Mouse (Mus musculus) limb, embryonic 15.5 days (tissue): ENCODE results near the gene Ccdc194. TPM values are rescaled to one million over a fixed set of nuclear protein-coding genes. Genes with fewer than 3 reads are reported as not detected.
"Not testable (repeated sequence)": the region's sequence is repeated elsewhere in the genome, so short reads cannot be mapped to it uniquely, and the experiment has no call there.

Experiments
- ATAC-seq: fragments of 200-750 bp; cut with Nextera tagmentation; 2 replicates; pipeline ENCODE4 v1.8.0; 2017; ENCODE audit warnings: low read depth, moderate TSS enrichment; ENCODE audit not compliant: insufficient number of reproducible peaks, low FRiP score, low TSS enrichment
- H3K27ac ChIP-seq: fragments of 300-500 bp; sonication (generic); 2 replicates; pipeline ENCODE4 v1.5.1; 2015; ENCODE audit warnings: moderate library complexity, mild to moderate bottlenecking, inconsistent platforms
- H3K27me3 ChIP-seq: fragments of 300-500 bp; sonication (generic); 2 replicates; pipeline ENCODE4 v1.6.1; 2015; ENCODE audit warnings: inconsistent platforms
- H3K36me3 ChIP-seq: fragments of 300-500 bp; sonication (generic); 2 replicates; pipeline ENCODE4 v1.6.1; 2015; ENCODE audit warnings: inconsistent platforms
- H3K4me1 ChIP-seq: fragments of 300-500 bp; sonication (generic); 2 replicates; pipeline ENCODE4 v1.6.1; 2015; ENCODE audit warnings: inconsistent platforms
- H3K4me2 ChIP-seq: fragments of 300-500 bp; sonication (generic); 2 replicates; pipeline ENCODE4 v1.6.1; 2015; ENCODE audit warnings: mild to moderate bottlenecking, inconsistent platforms
- H3K4me3 ChIP-seq: fragments of 300-500 bp; sonication (generic); 2 replicates; pipeline ENCODE4 v1.5.1; 2015; ENCODE audit warnings: mild to moderate bottlenecking, inconsistent platforms
- H3K9ac ChIP-seq: fragments of 300-500 bp; sonication (generic); 2 replicates; pipeline ENCODE4 v1.6.1; 2015; ENCODE audit warnings: inconsistent platforms
- H3K9me3 ChIP-seq: fragments of 300-500 bp; sonication (generic); 2 replicates; pipeline ENCODE4 v1.6.1; 2016; ENCODE audit warnings: inconsistent platforms
- WGBS: fragments of 180-500 bp; shearing (Covaris S2); methylation state at CpG from one replicate; pipeline ENCODE4 v1.1.7; 2015; 5-methylcytosine and 5-hydroxymethylcytosine counted together
- polyA plus RNA-seq: library from polyadenylated mRNA; unstranded; fragments of >200 nt; fragmentation: Nextera tagmentation; extraction: Ambion mirVana; gene quantifications from 2 replicates; pipeline ENCODE4 v1.2.1, GENCODE M21; 2015

Gene Ccdc194
- polyA plus RNA-seq, 1 experiment from 2014 or later = 1.5 TPM

DNA sequence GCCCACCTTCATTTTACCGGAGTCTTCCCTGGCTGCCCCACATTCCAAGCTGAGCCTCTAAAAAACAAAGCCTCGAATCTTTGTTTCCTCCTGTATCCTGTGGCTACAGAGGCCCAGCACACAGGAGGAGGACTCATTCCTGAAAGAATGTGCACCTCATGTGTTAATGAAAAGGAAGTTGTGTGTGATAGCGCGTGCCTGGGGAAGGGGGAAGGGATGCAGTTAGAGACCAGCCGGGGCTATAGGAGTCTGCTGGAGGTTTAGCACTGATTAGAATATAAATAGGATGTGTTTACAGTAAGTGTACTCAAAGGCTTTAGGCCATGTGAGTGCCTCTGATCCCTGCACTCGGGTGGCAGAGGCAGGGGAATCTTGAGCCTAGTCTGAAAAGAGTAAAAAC lies 761 bp upstream of the Ccdc194 start:
- Histone ChIP-seq H3K4me1 (peaks cover 28% of the 10 kb centered on the region), H3K36me3 (no peaks in the 10 kb centered on the region), H3K27ac (no peak overlapping the region), H3K4me2 (no peak overlapping the region), H3K27me3 (peaks cover 39% of the 10 kb centered on the region), H3K4me3 (no peak overlapping the region), H3K9me3 (no peaks in the 10 kb centered on the region), H3K9ac (no peak overlapping the region)
- ATAC-seq = no peak
- WGBS = 17% methylated on average over 6 of the region's 6 CpGs

DNA sequence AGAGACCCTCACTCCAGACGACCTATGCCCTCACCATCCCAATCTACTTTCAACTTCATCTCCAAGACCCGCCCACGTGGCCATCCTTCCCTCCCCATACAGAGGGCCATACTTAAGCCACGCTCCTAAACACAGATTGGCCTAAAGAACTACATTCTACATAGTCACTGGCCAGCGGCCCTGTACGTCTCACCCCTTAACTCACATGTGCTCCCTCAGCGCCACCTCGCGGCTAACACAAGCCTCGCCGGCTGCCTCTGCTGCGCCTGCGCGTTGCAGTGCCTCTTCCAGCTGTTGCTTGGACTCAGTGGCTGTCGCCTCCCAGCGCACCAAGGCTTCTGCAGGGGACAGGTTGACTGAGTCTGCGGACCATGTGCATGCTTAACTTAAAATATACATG lies 3.9 kb downstream of the Ccdc194 start:
- Histone ChIP-seq H3K36me3 (no peaks in the 10 kb centered on the region), H3K4me3 (peak overlapping the region; percentile 4; the same call in 1 of the 2 replicates), H3K4me1 (peaks cover 20% of the 10 kb centered on the region), H3K9ac (no peak overlapping the region), H3K4me2 (peak overlapping the region; percentile 34), H3K27ac (no peak overlapping the region), H3K9me3 (no peaks in the 10 kb centered on the region), H3K27me3 (peaks cover 38% of the 10 kb centered on the region)
- 2% methylated on average over 17 of the region's 17 CpGs for WGBS
- peak; percentile 78 for ATAC-seq

DNA sequence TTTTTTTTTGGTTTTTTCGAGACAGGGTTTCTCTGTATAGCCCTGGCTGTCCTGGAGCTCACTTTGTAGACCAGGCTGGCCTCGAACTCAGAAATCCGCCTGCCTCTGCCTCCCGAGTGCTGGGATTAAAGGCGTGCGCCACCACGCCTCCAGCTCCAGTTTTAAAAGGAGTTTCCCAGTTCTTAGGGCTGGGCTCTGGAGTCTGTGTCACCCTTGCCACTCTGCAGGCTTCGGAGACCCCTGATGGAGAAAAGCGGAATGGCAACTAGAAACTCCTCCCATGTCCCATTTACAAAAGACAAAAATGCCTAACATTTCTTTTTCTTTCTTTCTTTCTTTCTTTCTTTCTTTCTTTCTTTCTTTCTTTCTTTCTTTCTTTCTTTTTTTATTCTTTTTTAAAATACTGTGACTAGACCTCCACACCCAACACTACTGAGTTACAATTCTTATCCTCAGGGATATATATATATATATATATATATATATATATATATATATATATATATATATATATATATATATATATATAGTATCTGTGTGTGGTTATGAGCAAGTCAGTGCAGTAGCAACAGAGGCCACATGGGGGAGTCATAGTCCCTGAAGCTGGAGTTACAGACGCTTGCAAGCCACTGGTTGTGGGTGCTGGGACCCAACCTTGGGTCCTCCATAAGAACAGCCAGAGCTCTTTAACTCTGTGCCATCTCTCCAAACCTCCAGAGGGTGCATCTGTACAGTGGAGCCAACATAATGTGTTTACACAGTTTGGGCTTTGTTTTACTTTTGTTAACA lies 6.3 kb downstream of the Ccdc194 start:
- H3K36me3 ChIP-seq, H3K9ac ChIP-seq, H3K4me1 ChIP-seq, ATAC-seq, H3K4me3 ChIP-seq, H3K4me2 ChIP-seq, H3K9me3 ChIP-seq, H3K27ac ChIP-seq: not testable (repeated sequence)
- H3K27me3 ChIP-seq = peaks cover 16% of the 10 kb centered on the region
- WGBS = 41% methylated on average over 10 of the region's 10 CpGs

DNA sequence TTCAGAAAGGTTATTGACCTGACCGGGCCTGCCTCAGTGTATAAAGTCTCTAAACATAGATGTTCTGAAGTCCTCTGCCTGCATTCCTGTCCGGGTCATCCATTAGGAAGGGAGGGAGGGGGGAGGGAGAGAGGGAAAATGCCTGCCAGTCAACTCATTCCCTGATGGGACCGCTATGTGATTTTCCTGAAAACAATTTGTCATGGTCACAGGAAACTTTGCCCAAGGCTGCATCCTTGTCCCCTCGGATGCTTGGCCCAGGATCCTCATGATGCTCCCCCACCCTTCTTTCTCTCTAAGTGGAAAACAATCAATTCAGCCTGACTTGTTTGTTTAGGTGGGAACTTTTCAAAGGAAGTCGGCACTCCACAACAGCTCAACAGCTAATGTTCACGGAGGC lies 8.7 kb downstream of the Ccdc194 start:
- Histone ChIP-seq H3K36me3 (no peaks in the 10 kb centered on the region), H3K27me3 (peaks cover 4% of the 10 kb centered on the region), H3K4me3 (no peak overlapping the region), H3K4me2 (no peak overlapping the region), H3K9me3 (no peaks in the 10 kb centered on the region), H3K27ac (no peak overlapping the region), H3K4me1 (peaks cover 6% of the 10 kb centered on the region), H3K9ac (no peak overlapping the region)
- no peak for ATAC-seq
- 16% methylated on average over 6 of the region's 6 CpGs for WGBS

DNA sequence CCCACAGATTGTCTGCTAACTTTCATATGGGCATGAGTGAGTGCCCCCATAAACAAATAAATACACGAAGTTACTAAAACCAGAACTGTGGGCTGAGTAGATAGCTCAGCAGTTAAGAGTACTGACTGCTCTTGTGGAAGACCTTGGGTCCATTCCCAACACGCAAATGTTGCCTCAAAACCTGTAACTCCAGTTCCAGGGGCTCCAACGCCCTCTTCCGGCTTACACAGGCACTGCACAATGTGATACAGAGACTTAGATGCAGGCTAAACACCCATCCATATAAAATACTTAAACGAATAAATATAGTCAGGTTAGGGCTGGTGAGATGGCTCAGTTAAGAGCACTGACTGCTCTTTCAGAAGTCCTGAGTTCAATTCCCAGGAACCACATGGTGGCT lies 10.5 kb downstream of the Ccdc194 start:
- WGBS = 69% methylated on average over 5 of the region's 5 CpGs
- H3K4me3 ChIP-seq = no peak overlapping the region
- H3K9ac ChIP-seq = no peak overlapping the region
- no peaks in the 10 kb centered on the region for H3K9me3 ChIP-seq
- peaks cover 19% of the 10 kb centered on the region for H3K27me3 ChIP-seq
- no peak overlapping the region for H3K27ac ChIP-seq
- no peak for ATAC-seq
- no peak overlapping the region for H3K4me2 ChIP-seq
- no peaks in the 10 kb centered on the region for H3K4me1 ChIP-seq
- H3K36me3 ChIP-seq = no peaks in the 10 kb centered on the region

DNA sequence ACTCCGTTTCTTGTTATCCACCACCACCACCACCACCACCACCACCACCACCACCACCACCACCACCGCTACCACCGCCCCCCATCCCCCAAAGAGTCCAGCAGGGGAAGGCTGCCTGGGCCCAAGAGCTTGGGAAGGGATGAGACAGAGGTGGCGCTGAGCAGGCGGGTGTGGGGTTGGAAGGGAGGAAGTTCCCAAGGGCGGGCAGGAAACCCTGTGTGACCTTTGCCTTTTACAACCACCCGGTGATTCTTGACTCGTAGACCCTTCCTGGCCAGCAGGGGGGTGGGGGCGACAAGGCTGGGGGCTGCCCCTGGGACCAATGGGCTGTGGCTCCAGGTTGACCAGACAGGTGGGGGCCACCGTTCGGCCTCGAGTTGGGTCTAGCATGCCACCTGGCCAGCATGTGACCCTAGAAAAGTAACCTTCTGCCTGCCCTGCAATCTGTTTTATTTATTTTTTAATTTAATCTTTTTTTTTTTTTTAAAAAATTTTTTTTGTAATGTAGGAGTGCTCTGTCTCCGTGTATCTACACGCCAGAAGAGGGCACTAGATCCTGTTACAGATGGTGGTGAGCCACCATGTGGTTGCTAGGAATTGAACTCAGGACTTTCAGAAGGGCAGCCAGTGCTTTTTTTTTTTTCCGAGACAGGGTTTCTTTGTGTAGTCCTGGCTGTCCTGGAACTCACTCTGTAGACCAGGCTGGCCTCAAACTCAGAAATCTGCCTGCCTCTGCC lies 12.3 kb downstream of the Ccdc194 start:
- ATAC-seq = no peak
- 64% methylated on average over 15 of the region's 15 CpGs for WGBS
- H3K4me1 ChIP-seq = peaks cover 3% of the 10 kb centered on the region

DNA sequence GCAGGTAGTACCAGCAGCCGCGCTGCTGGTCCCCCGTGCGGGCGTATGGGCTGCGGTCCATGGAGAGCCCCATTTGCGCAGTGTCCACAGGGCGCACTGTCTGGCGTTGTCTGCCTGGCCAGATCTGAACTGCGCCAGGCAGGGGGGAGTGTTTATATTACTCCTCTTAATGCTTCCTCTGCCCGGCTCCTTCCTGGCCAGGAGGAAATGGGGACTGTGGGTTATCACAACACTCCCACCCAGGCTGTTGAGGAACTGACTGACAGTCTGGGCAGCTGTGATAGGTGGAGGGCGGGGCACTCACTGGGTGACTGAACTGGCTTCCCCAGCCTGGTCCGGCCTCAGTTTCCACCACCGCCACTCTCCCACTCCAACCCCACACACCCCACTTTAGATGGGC lies 13.9 kb downstream of the Ccdc194 start, which contains the start of gene Plvap:
Plvap (minus strand) TSS at position 109 of the 400 bp plus-strand sequence.
- H3K4me2 ChIP-seq = no peak within 1 kb of the TSS
- peaks cover 49% of the 10 kb centered on the region for H3K27me3 ChIP-seq
- H3K27ac ChIP-seq = no peak within 1 kb of the TSS
- H3K9me3 ChIP-seq = no peaks in the 10 kb centered on the region
- H3K4me1 ChIP-seq = peaks cover 14% of the 10 kb centered on the region
- H3K9ac ChIP-seq = no peak within 1 kb of the TSS
- H3K36me3 ChIP-seq = no peaks in the 10 kb centered on the region
- peak within 1 kb of the TSS; percentile 10; the same call in 1 of the 2 replicates for H3K4me3 ChIP-seq
- ATAC-seq = no peak
- WGBS = 49% methylated on average over 14 of the region's 14 CpGs

More for the DNA sequence above, 12.3 kb downstream of the Ccdc194 start:
- H3K36me3 ChIP-seq = no peaks in the 10 kb centered on the region
- H3K9me3 ChIP-seq = no peaks in the 10 kb centered on the region
- H3K4me3 ChIP-seq = no peak overlapping the region
- H3K4me2 ChIP-seq = no peak overlapping the region
- no peak overlapping the region for H3K9ac ChIP-seq
- peaks cover 33% of the 10 kb centered on the region for H3K27me3 ChIP-seq
- H3K27ac ChIP-seq = no peak overlapping the region

DNA sequence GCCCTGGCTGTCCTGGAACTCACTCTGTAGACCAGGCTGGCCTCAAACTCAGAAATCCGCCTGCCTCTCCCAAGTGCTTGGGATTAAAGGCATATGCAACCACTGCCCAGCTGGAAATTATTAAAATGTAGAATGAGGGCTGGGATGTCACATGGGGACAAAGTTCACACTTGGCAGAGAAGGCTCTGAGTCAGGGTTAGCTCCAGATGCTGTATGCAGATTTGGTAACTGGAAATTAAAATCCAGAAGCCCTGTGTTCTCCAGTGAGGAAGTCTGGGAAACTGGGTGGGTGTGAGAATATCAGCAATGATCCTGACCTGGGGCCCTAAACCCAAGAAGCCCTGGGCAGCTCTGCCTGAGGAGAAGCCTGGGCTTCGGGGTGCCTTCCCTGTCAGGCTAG lies 16.2 kb downstream of the Ccdc194 start:
- WGBS = 40% methylated on average over 2 of the region's 2 CpGs
- no peak overlapping the region for H3K27ac ChIP-seq
- ATAC-seq = no peak
- no peak overlapping the region for H3K9ac ChIP-seq
- no peaks in the 10 kb centered on the region for H3K36me3 ChIP-seq
- no peak overlapping the region for H3K4me2 ChIP-seq
- peaks cover 14% of the 10 kb centered on the region for H3K4me1 ChIP-seq
- no peaks in the 10 kb centered on the region for H3K9me3 ChIP-seq
- H3K4me3 ChIP-seq = no peak overlapping the region
- peaks cover 65% of the 10 kb centered on the region for H3K27me3 ChIP-seq

DNA sequence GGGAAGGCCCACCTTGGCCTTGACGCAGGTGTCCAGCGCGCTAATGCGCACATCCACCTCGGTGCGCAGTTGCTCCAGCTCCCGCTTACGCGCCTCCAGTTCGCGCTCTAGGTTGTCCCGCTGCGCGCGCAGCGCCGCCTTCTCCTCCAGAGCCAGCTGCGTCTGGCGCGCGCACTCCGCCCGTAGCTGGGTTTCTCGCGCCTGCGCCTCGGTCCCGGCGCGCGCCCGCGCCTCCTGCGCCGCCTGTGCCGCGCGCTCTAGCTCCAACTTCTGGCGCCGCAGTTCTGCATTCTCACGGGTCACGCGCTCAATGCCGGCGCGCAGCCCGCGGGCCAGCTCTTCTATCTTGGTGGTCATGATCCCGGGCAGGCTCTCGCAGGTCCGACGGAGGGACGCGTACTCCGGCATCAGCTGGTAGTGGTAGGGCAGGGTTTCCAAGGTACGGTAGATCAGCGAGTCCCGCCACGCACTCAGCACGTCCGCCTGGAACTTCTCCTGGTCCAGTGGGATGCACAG lies 17.9 kb downstream of the Ccdc194 start:
- Histone ChIP-seq H3K9ac (no peak overlapping the region), H3K27ac (no peak overlapping the region), H3K27me3 (peaks cover 65% of the 10 kb centered on the region), H3K36me3 (no peaks in the 10 kb centered on the region), H3K4me1 (peaks cover 14% of the 10 kb centered on the region), H3K9me3 (no peaks in the 10 kb centered on the region), H3K4me2 (peak overlapping the region; percentile 54), H3K4me3 (peak overlapping the region; percentile 34)
- 0 out of 2 replicates have a peak, but pooled peaks have one; percentile 27 for ATAC-seq
- under 1% methylated on average over 61 of the region's 61 CpGs for WGBS

DNA sequence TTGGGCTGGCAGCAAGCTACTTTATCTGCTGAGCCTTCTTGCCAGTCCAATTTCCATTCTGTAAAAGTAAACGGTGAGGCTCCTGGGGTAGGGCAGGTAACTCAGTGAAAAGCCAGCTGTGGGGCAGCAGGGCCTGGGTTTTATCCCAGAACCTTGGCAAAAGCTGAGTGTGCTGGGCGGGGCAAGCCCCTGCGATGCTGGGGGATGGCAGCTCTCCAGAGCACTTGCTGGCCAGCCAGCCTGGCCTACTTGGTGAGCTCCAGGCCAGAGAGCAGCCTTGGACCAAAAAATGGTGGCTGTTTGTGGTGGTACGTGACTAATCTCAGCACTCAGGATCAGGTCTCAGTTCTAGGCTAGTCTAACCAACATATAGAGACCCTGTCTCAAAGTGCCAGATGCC lies 19.5 kb downstream of the Ccdc194 start:
- Histone ChIP-seq H3K4me1 (peaks cover 14% of the 10 kb centered on the region), H3K27ac (no peak overlapping the region)
- ATAC-seq = no peak

DNA sequence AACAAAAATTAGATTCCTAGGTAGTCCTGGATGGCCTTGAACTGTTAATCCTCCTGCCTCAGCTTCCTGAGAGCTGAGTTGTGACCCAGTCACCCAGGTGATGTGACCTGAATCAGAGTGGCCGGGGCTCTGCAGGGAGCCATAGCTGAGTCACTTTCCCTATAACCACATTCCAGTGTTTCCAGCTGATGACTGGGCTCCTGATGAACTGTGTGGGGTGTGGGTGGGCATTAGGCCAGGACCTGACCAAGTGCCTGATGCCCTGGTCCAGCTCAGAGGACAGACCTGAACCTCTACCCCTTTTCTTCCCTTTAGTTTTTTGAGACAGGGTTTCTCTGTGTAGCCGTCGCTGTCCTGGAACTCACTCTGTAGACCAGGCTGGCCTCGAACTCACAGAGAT lies 20.2 kb downstream of the Ccdc194 start:
- H3K27ac ChIP-seq = no peak overlapping the region
- H3K4me2 ChIP-seq = no peak overlapping the region
- peaks cover 49% of the 10 kb centered on the region for H3K27me3 ChIP-seq
- H3K36me3 ChIP-seq = no peaks in the 10 kb centered on the region
- H3K9ac ChIP-seq = no peak overlapping the region
- 93% methylated on average over 4 of the region's 4 CpGs for WGBS
- ATAC-seq = no peak
- H3K4me3 ChIP-seq = no peak overlapping the region
- no peaks in the 10 kb centered on the region for H3K9me3 ChIP-seq
- H3K4me1 ChIP-seq = peaks cover 15% of the 10 kb centered on the region

More for the DNA sequence above, 19.5 kb downstream of the Ccdc194 start:
- 65% methylated on average over 4 of the region's 4 CpGs for WGBS
- H3K9ac ChIP-seq = no peak overlapping the region
- H3K4me3 ChIP-seq = no peak overlapping the region
- no peak overlapping the region for H3K4me2 ChIP-seq
- peaks cover 55% of the 10 kb centered on the region for H3K27me3 ChIP-seq
- no peaks in the 10 kb centered on the region for H3K36me3 ChIP-seq
- no peaks in the 10 kb centered on the region for H3K9me3 ChIP-seq

DNA sequence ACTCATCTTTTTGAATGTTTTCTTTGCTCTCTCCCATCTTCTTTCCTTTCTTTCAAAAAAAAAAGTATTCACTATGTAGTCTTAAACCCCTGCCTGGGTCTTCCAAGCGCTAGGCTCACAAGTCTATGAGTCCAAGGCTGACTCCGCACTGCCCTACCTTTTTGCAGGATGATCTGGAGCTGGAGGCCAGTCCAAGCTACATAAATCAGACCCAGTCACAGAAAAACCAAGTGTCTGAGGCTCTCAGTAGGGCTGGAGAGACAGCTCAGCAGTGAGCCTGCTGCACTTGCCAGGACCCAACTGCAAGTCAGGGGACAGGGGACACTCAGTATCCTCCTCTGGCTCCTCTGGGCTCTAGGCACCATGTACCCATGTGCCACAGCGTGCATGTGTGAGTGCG lies 21.2 kb downstream of the Ccdc194 start:
- ATAC-seq = no peak
- Histone ChIP-seq H3K4me1 (peaks cover 16% of the 10 kb centered on the region), H3K4me3 (no peak overlapping the region), H3K9ac (no peak overlapping the region), H3K9me3 (no peaks in the 10 kb centered on the region), H3K27me3 (peaks cover 41% of the 10 kb centered on the region), H3K27ac (no peak overlapping the region), H3K4me2 (no peak overlapping the region), H3K36me3 (no peaks in the 10 kb centered on the region)
- WGBS = 89% methylated on average over 4 of the region's 4 CpGs
